8 mouse cellular contexts compared by ENCODE assay signal in the genomic region with DNA sequence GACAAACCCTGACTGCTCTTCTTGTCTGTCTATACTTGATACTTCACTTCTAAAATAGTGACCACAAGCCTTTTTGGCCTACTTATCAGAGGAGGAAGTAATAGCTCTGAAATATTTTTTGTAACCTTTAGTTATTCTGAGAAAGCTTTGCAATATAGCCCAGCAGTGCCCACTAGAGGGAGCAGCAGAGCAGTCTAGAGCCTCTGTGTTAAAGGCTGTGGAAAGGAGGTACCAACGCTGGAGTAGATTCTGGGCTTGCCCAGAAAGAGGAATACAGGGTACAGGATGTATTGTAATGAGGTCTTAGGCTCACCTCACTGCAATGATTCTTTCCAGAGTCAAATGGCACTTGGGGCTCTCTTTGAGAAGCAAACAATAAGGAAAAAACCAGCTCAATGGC.
DNase-seq lines count a peak whose midpoint lies in the region; ATAC-seq lines count a peak whose summit lies in the region.

No protein-coding gene starts in this region.

- H3K9me3 ChIP-seq in midbrain, embryonic 14.5 days (ENCODE audit: control insufficient read depth, low read length): no peaks in the 10 kb centered on the region

- H3K36me3 ChIP-seq in midbrain, embryonic 14.5 days (ENCODE audit: control insufficient read depth, insufficient read depth, low read length): no peaks in the 10 kb centered on the region

- H3K27me3 ChIP-seq in midbrain, embryonic 14.5 days (ENCODE audit: control insufficient read depth, insufficient read depth, low read length): no peaks in the 10 kb centered on the region

- DNase-seq in gastrocnemius, postnatal 10 days: peak; percentile 52
- no peak for DNase-seq in gastrocnemius, postnatal 25 days
- DNase-seq in adipocyte (ENCODE audit: low spot score): peak; percentile 43
- DNase-seq in embryo, embryonic 10 days (ENCODE audit: low spot score): peak; percentile 79
- peak; percentile 56 for DNase-seq in left cerebral cortex, adult 11 months (ENCODE audit: low spot score)
- peak; percentile 92 for DNase-seq in midbrain, embryonic 14.5 days
- peak; percentile 20 to 71 for DNase-seq in thymus, postnatal 10 days (ENCODE audit: low spot score in 2 of 2)

- peak; percentile 71 to 87 for ATAC-seq in hematopoietic stem cell, adult 5-6 weeks (replicated peaks in 1 of 2; ENCODE audit: insufficient read depth in 1 of 2, low FRiP score in 2 of 2, low TSS enrichment in 1 of 2, low read depth in 1 of 2, poor library complexity in 2 of 2, severe bottlenecking in 2 of 2)
- ATAC-seq in midbrain, embryonic 14.5 days (ENCODE audit: low FRiP score, low TSS enrichment): peak; percentile 75

- no peak overlapping the region for H3K9ac ChIP-seq in midbrain, embryonic 14.5 days (replicated peaks; ENCODE audit: low read length)

- H3K4me2 ChIP-seq in midbrain, embryonic 14.5 days (ENCODE audit: low read length): no peak overlapping the region

- H3K27ac ChIP-seq in midbrain, embryonic 14.5 days (replicated peaks; ENCODE audit: low read depth, low read length): peak overlapping the region; percentile 60; the same call in 1 of the 2 replicates

- 0 out of 2 replicates have a peak, but pooled peaks cover 5% of the 10 kb centered on the region for H3K4me1 ChIP-seq in midbrain, embryonic 14.5 days (ENCODE audit: control insufficient read depth, insufficient read depth, low read length)

- no peak overlapping the region for H3K4me3 ChIP-seq in midbrain, embryonic 14.5 days (replicated peaks; ENCODE audit: low read depth, low read length)

- 9% methylated on average over 1 of the region's 1 CpGs for WGBS in midbrain, embryonic 14.5 days
